Mouse (Mus musculus): ENCODE measurements around the gene Sptan1. TPM values are rescaled to one million over a fixed set of nuclear protein-coding genes. Genes with fewer than 3 reads are reported as not detected.
"Not testable (repeated sequence)": the region's sequence is repeated elsewhere in the genome, so short reads cannot be mapped to it uniquely, and the experiment has no call there.

Sptan1 gene
- polyA plus RNA-seq, 1 experiment from 2014 or later, result 66.0 TPM

DNA sequence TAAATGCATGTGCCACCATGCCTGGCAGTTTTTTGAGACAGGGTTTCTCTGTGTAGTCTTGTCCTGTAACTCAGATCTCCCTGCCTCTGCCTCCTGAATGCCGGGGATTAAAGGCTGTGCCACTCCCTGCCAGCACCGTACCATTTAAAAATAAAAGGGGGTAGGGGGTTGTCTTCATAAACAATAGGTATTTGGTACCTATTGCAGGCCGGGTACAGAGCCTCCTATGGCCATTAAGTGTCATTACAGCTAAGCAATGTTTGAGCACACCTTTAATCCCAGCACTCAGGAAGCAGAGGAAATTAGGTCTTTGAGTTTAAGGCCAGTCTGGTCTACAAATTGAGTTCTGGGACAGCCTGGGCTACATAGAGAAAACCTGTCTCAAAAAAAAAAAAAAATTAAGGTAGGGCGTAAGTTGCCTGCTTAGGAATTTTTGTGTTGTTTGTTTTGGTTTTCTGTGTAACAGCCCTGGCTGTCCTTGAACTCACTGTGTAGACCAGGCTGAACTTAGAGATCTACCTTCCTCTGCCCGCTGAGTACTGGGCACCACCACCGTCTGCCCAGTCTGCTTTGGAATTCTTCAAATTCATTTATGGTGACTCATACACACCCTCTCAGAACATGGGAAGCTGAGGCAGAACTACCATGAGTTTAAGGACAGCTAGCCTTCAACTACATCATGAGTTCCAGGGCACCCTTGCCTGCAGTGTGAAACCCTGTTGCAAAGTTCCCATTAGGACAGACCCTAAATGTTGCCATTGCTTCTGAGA lies 86.8 kb downstream of the Sptan1 start:
- ATAC-seq, result no peak
- H3K27me3 ChIP-seq (replicated peaks; ENCODE audit: control insufficient read depth, insufficient read depth, low read length), result no peaks in the 10 kb centered on the region; the same call in 1 of the 2 replicates
- no peaks in the 10 kb centered on the region for H3K9me3 ChIP-seq (ENCODE audit: control insufficient read depth, low read length)
- WGBS, result 44% methylated on average over 6 of the region's 6 CpGs
- H3K4me2 ChIP-seq (ENCODE audit: low read depth, low read length), result no peak overlapping the region
- H3K27ac ChIP-seq (ENCODE audit: low read length), result no peak overlapping the region
- no peak overlapping the region for H3K9ac ChIP-seq (ENCODE audit: low read depth, low read length)
- H3K4me3 ChIP-seq (ENCODE audit: low read length), result no peak overlapping the region
- H3K4me1 ChIP-seq (ENCODE audit: control insufficient read depth, insufficient read depth, low read length), result no peaks in the 10 kb centered on the region; the same call in 1 of the 2 replicates
- H3K36me3 ChIP-seq (ENCODE audit: control insufficient read depth, insufficient read depth, low read length), result no peaks in the 10 kb centered on the region

DNA sequence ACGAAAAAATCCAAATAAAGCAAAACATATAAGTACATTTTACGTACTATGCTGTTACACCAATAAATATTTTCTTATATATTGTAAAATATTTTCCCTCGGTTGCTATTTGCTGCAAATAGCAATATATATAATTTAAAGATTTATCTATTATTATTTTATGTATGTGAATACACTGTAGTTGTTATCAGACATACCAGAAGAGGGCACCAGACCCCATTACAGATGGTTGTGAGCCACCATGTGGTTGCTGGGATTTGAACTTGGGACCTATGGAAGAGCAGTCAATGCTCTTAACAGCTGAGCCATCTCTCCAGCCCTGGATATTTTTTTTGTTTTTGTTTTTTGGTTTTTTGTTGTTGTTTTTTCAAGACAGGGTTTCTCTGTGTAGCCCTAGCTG lies 90.0 kb downstream of the Sptan1 start:
- H3K9me3 ChIP-seq (ENCODE audit: control insufficient read depth, low read length); H3K4me2 ChIP-seq (ENCODE audit: low read depth, low read length): not testable (repeated sequence)
- 95% methylated on average over 3 of the region's 3 CpGs for WGBS

DNA sequence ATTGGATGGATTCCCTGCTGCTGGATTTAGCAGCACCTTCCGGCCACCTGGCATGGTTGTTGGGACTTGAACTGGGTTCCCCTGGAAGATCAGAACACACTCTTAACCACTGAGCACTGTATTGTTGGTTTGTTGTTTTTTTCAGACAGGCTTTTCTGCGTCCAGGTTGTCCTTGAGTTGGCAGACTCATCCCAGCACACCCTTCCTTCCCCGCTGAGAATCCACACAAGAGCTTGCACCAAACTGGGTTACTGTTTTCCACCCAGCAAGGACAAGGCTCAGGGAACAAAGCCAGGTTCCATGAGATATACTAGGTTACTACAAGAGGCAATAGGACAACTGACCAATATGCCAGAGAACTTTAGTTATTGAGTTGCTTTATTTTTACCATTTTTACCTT lies 91.4 kb downstream of the Sptan1 start:
- Histone ChIP-seq H3K27me3 (replicated peaks; ENCODE audit: control insufficient read depth, insufficient read depth, low read length) (no peaks in the 10 kb centered on the region; the same call in 1 of the 2 replicates), H3K9me3 (ENCODE audit: control insufficient read depth, low read length) (no peaks in the 10 kb centered on the region), H3K27ac (ENCODE audit: low read length) (no peak overlapping the region), H3K36me3 (ENCODE audit: control insufficient read depth, insufficient read depth, low read length) (no peaks in the 10 kb centered on the region), H3K4me2 (ENCODE audit: low read depth, low read length) (no peak overlapping the region), H3K4me3 (ENCODE audit: low read length) (no peak overlapping the region), H3K9ac (ENCODE audit: low read depth, low read length) (no peak overlapping the region), H3K4me1 (ENCODE audit: control insufficient read depth, insufficient read depth, low read length) (no peaks in the 10 kb centered on the region; the same call in 1 of the 2 replicates)
- no peak for ATAC-seq
- 79% methylated on average over 3 of the region's 3 CpGs for WGBS

More for the DNA sequence above, 90.0 kb downstream of the Sptan1 start:
- not testable (repeated sequence) for H3K36me3 ChIP-seq (ENCODE audit: control insufficient read depth, insufficient read depth, low read length); H3K27ac ChIP-seq (ENCODE audit: low read length); H3K4me3 ChIP-seq (ENCODE audit: low read length); H3K9ac ChIP-seq (ENCODE audit: low read depth, low read length); H3K4me1 ChIP-seq (ENCODE audit: control insufficient read depth, insufficient read depth, low read length); ATAC-seq; H3K27me3 ChIP-seq (replicated peaks; ENCODE audit: control insufficient read depth, insufficient read depth, low read length)

DNA sequence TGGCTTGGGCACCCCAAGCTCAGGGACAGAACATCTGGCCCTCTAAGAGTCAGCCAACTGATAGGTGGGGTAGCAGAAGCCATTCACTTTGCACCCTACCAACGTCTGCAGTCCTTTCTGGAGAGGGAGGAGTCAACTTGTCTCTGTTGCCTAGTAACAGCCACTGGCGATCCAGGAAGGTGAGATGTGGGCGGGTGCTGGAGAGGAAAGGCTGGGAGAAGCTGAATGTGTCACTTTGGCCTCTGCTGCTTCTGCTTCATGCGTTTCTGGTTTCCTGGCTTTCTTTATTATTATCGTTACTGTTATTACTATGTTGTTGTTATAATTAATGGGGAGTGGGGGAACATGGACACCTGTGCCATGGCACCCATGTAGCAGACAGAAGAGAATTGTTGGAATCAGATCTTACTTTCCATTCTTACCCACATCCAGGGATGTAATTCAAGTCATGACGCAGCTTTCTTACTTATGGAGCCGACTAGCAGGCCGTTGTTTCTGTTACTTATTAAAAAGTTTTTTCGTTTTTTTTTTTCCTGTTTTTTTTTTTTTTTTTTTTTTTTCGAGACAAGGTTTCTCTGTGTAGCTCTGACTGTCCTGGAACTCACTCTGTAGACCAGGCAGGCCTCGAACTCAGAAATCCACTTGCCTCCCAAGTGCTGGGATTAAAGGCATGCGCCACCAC lies 92.0 kb downstream of the Sptan1 start, which contains the start of gene Set:
TSS of gene Set (plus strand) at position 156 of the 682 bp plus-strand sequence.
- Histone ChIP-seq H3K27ac (ENCODE audit: low read length) (no peak within 1 kb of the TSS), H3K9ac (ENCODE audit: low read depth, low read length) (no peak within 1 kb of the TSS), H3K36me3 (ENCODE audit: control insufficient read depth, insufficient read depth, low read length) (no peaks in the 10 kb centered on the region), H3K4me1 (ENCODE audit: control insufficient read depth, insufficient read depth, low read length) (no peaks in the 10 kb centered on the region; the same call in 1 of the 2 replicates), H3K27me3 (replicated peaks; ENCODE audit: control insufficient read depth, insufficient read depth, low read length) (no peaks in the 10 kb centered on the region), H3K4me3 (ENCODE audit: low read length) (no peak within 1 kb of the TSS), H3K9me3 (ENCODE audit: control insufficient read depth, low read length) (no peaks in the 10 kb centered on the region), H3K4me2 (ENCODE audit: low read depth, low read length) (no peak within 1 kb of the TSS)
- 43% methylated on average over 12 of the region's 12 CpGs for WGBS
- ATAC-seq, result 0 out of 2 replicates have a peak, but pooled peaks have one; percentile 18

DNA sequence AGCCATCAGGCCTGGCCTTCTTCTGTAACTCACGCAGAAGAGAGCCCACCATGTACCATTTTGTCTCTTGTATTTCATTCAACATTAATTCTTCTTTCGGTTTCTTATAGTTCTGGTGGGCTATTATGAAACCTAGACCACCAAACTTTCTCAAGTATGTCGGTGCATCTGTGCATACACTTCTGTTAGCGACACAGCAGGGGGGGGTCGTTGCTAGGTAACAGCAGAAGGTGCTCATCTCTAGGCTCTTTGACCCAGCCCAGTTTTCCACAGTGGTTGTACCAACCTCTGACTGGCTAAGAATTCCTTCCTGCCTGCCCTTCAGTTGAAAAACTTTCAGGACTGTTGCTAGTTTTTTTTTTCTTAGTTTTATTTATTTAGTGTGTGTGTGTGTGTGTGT lies 93.1 kb downstream of the Sptan1 start:
- Histone ChIP-seq H3K4me1 (ENCODE audit: control insufficient read depth, insufficient read depth, low read length) (peaks cover 2% of the 10 kb centered on the region; the same call in 1 of the 2 replicates), H3K4me2 (ENCODE audit: low read depth, low read length) (no peak overlapping the region), H3K27me3 (replicated peaks; ENCODE audit: control insufficient read depth, insufficient read depth, low read length) (no peaks in the 10 kb centered on the region), H3K36me3 (ENCODE audit: control insufficient read depth, insufficient read depth, low read length) (no peaks in the 10 kb centered on the region), H3K9me3 (ENCODE audit: control insufficient read depth, low read length) (no peaks in the 10 kb centered on the region), H3K4me3 (ENCODE audit: low read length) (no peak overlapping the region), H3K9ac (ENCODE audit: low read depth, low read length) (no peak overlapping the region), H3K27ac (ENCODE audit: low read length) (no peak overlapping the region)
- ATAC-seq, result no peak
- WGBS, result 56% methylated on average over 5 of the region's 5 CpGs

DNA sequence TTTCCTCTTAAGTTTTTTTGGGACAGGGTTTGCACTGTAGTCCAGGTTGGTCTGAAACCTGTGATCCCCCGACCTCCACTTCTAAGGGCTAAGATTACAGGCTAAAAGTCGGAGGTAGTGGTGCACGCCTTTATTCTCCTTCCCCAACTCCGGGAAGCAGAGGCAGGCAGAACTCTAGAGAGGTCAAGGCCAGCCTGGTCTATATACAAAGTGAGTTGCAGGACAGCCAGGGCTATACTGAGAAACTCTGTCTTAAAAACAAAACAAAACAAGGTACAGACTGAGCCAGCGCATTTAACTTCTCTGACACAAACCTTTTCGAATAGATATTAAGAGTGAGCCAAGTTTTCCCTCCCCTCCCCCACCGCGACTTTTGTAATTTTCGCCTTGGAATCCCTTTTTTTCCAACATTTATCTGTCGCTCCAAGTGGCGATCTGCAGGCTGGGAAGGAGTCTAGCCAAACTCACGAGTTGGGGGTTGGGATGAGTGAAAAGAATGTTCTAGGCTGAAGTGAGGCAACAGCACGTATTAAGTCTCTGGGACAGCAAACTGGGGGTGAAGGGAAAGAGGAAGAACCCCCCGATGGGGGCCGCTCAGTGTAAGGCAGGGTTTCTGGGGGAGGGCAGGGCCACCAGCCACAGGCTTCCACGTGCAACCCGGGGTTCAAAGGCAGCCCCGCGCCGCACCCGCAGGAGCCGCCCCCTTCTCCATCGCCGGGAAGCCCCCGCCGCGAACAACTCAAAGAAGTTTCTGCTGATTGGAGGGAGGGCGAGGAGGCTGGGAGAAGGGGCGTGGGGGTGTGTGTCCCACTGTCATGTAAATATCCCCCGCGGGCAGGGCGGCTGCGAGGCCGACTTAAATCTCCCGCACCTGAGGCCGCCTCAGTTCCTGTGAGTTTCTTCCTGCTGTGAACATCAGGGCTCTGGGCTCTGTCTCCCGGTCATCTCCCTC lies 96.1 kb downstream of the Sptan1 start:
- Histone ChIP-seq H3K4me3 (ENCODE audit: low read length) (peak overlapping the region; percentile 69), H3K9ac (ENCODE audit: low read depth, low read length) (peak overlapping the region; percentile 90), H3K4me1 (ENCODE audit: control insufficient read depth, insufficient read depth, low read length) (peaks cover 22% of the 10 kb centered on the region; the same call in 1 of the 2 replicates), H3K4me2 (ENCODE audit: low read depth, low read length) (peak overlapping the region; percentile 72), H3K9me3 (ENCODE audit: control insufficient read depth, low read length) (no peaks in the 10 kb centered on the region), H3K36me3 (ENCODE audit: control insufficient read depth, insufficient read depth, low read length) (no peaks in the 10 kb centered on the region), H3K27me3 (replicated peaks; ENCODE audit: control insufficient read depth, insufficient read depth, low read length) (no peaks in the 10 kb centered on the region), H3K27ac (ENCODE audit: low read length) (peak overlapping the region; percentile 98)
- ATAC-seq, result peak; percentile 5; the same call in 1 of the 2 replicates
- 9% methylated on average over 33 of the region's 37 CpGs for WGBS

DNA sequence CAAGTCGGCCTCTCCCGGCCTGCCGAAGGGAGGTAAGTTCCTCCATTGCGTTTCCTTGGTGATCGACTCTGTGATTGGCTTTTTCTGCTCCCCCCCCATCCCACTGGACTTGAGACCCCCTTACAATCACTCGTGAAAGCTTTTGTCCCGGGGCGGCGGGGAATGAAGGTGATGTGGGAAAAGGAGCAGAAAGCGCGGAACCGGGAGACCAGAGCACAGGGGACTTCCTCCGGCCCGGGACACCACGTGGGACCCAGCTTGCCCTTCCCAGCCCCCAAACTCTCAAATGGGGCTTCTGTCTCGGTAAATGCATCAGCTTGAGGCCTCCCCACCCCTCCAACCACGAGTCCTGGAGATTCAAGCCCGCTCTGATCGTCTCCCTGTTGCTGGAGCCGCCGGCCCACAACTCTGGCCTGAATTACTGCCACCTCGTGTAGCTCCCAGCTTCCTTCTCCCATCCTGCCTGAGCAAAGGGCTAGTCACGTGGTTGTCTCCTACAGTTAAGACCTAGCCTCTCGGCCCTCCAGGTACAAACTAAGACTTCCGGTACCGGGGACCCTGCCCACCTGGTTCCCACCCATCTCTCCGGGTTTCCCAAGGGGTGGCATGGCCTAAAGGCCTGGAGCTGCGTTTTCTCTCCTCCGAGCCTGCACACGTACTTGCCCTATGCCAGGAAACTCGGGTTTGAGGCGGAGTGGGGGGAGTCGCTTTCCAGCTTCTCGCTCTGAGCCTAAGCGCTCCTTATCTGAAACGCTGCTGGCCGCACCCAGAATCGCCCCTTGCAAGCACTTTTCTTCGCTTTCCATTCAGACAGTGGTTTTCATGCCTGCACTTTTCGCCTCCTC lies 97.1 kb downstream of the Sptan1 start:
- H3K36me3 ChIP-seq (ENCODE audit: control insufficient read depth, insufficient read depth, low read length), result no peaks in the 10 kb centered on the region
- under 1% methylated on average over 40 of the region's 40 CpGs for WGBS
- H3K27ac ChIP-seq (ENCODE audit: low read length), result peak overlapping the region; percentile 98
- peak; percentile 55 for ATAC-seq
- H3K4me2 ChIP-seq (ENCODE audit: low read depth, low read length), result peak overlapping the region; percentile 72
- no peaks in the 10 kb centered on the region for H3K27me3 ChIP-seq (replicated peaks; ENCODE audit: control insufficient read depth, insufficient read depth, low read length)
- peaks cover 22% of the 10 kb centered on the region; the same call in 1 of the 2 replicates for H3K4me1 ChIP-seq (ENCODE audit: control insufficient read depth, insufficient read depth, low read length)
- peak overlapping the region; percentile 69 for H3K4me3 ChIP-seq (ENCODE audit: low read length)
- H3K9me3 ChIP-seq (ENCODE audit: control insufficient read depth, low read length), result no peaks in the 10 kb centered on the region
- H3K9ac ChIP-seq (ENCODE audit: low read depth, low read length), result peak overlapping the region; percentile 90

DNA sequence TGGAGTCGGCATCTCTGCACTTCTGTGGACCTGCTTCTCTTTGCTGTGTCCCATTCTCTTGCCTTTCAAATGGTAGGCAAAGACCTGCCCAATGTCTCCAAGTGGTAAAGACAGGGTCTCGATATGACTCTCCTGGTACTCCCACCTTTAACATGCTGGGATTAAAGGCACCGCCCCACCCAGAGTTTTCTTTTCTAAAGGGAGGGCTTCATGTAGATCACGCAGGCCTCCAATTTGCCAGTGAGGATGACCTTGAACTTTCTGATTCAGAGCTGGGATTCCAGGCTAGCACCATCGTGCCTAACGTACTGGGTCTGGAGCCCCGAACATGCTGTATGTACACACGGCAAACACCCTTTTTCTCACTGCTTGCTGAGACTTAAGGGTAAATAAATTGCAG lies 97.9 kb downstream of the Sptan1 start:
- WGBS, result 5% methylated on average over 8 of the region's 8 CpGs
- Histone ChIP-seq H3K9ac (ENCODE audit: low read depth, low read length) (peak overlapping the region; percentile 90), H3K27ac (ENCODE audit: low read length) (peak overlapping the region; percentile 98), H3K4me3 (ENCODE audit: low read length) (peak overlapping the region; percentile 69), H3K4me1 (ENCODE audit: control insufficient read depth, insufficient read depth, low read length) (peaks cover 24% of the 10 kb centered on the region; the same call in 1 of the 2 replicates), H3K4me2 (ENCODE audit: low read depth, low read length) (peak overlapping the region; percentile 72), H3K27me3 (replicated peaks; ENCODE audit: control insufficient read depth, insufficient read depth, low read length) (no peaks in the 10 kb centered on the region), H3K9me3 (ENCODE audit: control insufficient read depth, low read length) (no peaks in the 10 kb centered on the region), H3K36me3 (ENCODE audit: control insufficient read depth, insufficient read depth, low read length) (no peaks in the 10 kb centered on the region)
- no peak for ATAC-seq
